Mouse (Mus musculus): ENCODE data around the gene Reep6.

DNA sequence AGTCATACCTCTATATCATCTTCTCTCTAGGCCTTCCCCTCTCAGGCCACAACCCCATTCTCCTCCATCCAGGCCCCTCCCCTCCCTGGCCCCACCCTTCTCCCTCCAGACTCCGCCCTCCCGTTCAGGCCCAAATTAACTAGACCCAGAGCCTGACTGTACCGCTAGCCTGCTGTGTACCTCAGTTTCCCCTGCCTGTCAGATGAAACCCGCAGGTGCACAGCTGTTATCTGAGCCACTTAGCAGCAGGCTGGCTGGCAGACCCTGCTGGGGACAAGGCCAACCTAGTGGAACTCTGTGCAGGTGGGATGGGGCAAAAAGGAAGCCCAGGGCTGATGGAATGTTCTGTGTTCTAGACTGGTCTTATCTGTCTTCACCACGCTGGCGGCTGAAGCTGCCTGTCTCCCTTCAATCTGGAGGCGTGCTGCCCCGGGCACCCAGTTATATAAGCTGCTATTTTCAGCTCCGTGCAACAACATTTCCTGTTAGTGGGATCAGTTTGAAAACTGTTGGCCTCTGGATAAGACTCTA is 14.4 kb downstream of the Reep6 start:
- no peak for TF ChIP-seq CTCF (IDR thresholded peaks at IDR 0.05; ENCODE audit: extremely low read depth, insufficient read length, insufficient replicate concordance, low read depth, low read length)
- no peak; the same call in 1 of the 2 replicates for TF ChIP-seq POLR2A (IDR thresholded peaks at IDR 0.05; ENCODE audit: low read depth, low read length)
